Mouse (Mus musculus) ES-E14 (cell line): ENCODE results near the gene Med31. TPM values are rescaled to one million over a fixed set of nuclear protein-coding genes. Genes with fewer than 3 reads are reported as not detected.
"Not testable (repeated sequence)": the region's sequence is repeated elsewhere in the genome, so short reads cannot be mapped to it uniquely, and the experiment has no call there.

Source experiments
- DNase-seq: peaks from one replicate; pipeline ENCODE4 v3.0.0-alpha.2; 2013; ENCODE audit warnings: low read depth, low spot score
- H3K27ac ChIP-seq: 2 replicates; pipeline ENCODE4 v1.5.1; 2012; ENCODE audit warnings: low read depth, mild to moderate bottlenecking, low read length, moderate library complexity, mixed read lengths; ENCODE audit not compliant: poor library complexity, insufficient read depth, severe bottlenecking
- H3K36me3 ChIP-seq: 2 replicates; pipeline ENCODE4 v1.6.1; 2012; ENCODE audit warnings: mild to moderate bottlenecking, low read length, moderate library complexity, mixed read lengths; ENCODE audit not compliant: control insufficient read depth, poor library complexity, insufficient read depth, severe bottlenecking
- H3K4me1 ChIP-seq, 2 experiments: fragments of 150-350 bp in 1 of 2; sonication (generic) in 1 of 2; 2 replicates each; pipeline ENCODE4 v1.6.1; 2012; ENCODE audit warnings: low read length in 2 of 2, mild to moderate bottlenecking in 1 of 2, mixed read lengths in 1 of 2; ENCODE audit not compliant: control insufficient read depth in 2 of 2, insufficient read depth in 2 of 2, poor library complexity in 1 of 2
- H3K4me3 ChIP-seq, 2 experiments: fragments of 150-350 bp in 1 of 2; sonication (generic) in 1 of 2; 2 replicates each; pipeline ENCODE4 v1.5.1; 2012; ENCODE audit warnings: low read length in 2 of 2, low read depth in 1 of 2, mild to moderate bottlenecking in 1 of 2, mixed read lengths in 1 of 2; ENCODE audit not compliant: insufficient read depth in 1 of 2, poor library complexity in 1 of 2, severe bottlenecking in 1 of 2
- H3K9ac ChIP-seq: 2 replicates; pipeline ENCODE4 v1.6.1; 2012; ENCODE audit warnings: low read depth, mild to moderate bottlenecking, low read length, mixed read lengths; ENCODE audit not compliant: poor library complexity, insufficient read depth, severe bottlenecking
- H3K9me3 ChIP-seq: fragments of 150-350 bp; sonication (generic); 2 replicates; pipeline ENCODE4 v1.6.1; 2012; ENCODE audit warnings: low read depth, mild to moderate bottlenecking, low read length; ENCODE audit not compliant: control insufficient read depth, insufficient read depth
- CHD2 ChIP-seq: IDR thresholded peaks from 2 replicates; pipeline ENCODE4 v1.6.1; 2014; ENCODE audit warnings: mild to moderate bottlenecking, low read depth, low read length, inconsistent platforms
- HCFC1 ChIP-seq: IDR thresholded peaks from 2 replicates; pipeline ENCODE4 v1.6.1; 2012; ENCODE audit warnings: low read length, inconsistent platforms, borderline replicate concordance; ENCODE audit not compliant: insufficient read depth
- MAFK ChIP-seq: IDR thresholded peaks from 2 replicates; pipeline ENCODE4 v1.6.1; 2014; ENCODE audit warnings: mild to moderate bottlenecking, low read depth, low read length, inconsistent platforms; ENCODE audit not compliant: insufficient read depth
- ZC3H11A ChIP-seq: IDR thresholded peaks from 2 replicates; pipeline ENCODE4 v1.6.1; 2012; ENCODE audit warnings: low read depth, mild to moderate bottlenecking, inconsistent platforms, low read length, borderline replicate concordance
- ZNF384 ChIP-seq: IDR thresholded peaks from 2 replicates; pipeline ENCODE4 v1.6.1; 2012; ENCODE audit warnings: low read depth, low read length, inconsistent platforms
- in situ Hi-C, 2 experiments: fragments of 600-800 bp; cut with MboI; formaldehyde crosslinking; loops; one replicate each; pipeline ENCODE4 v1.15.1; 2025; ENCODE audit warnings: low sequenced_read_pairs in 2 of 2, inconsistent platforms in 1 of 2; ENCODE audit not compliant: unreplicated experiment in 2 of 2
- total RNA-seq: library from RNA; depleted of rRNA; stranded (reverse); fragments of 300-350 nt; gene quantifications from 2 replicates; pipeline ENCODE4 v1.2.3, GENCODE M21; 2012

The Med31 gene
- total RNA-seq, 1 experiment: 28.6 TPM

DNA sequence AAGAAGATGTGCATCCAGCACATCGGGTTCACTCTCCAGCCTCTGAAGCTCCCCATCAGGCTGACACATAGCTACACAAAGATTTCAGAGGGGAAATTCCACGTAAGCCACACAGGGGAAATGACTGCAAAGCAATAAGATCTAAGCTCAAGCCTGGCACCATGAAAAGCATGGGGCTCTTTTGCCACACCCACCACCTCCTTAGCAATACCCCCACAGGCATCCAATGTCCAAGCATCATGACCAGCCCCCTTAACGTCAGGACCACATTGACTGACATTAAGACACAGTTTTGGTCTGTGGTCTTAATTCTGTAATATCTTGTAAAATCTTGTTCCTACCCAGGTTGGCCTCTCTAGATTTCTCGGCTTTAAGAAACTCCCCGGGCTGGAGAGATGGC is 34.8 kb downstream of the Med31 start:
- in situ Hi-C loops: no loop called here
- peaks cover 0 to 2% of the 10 kb centered on the region in 2 experiments; a peak in 2 of 4 replicates for H3K4me1 ChIP-seq
- no peak overlapping the region for H3K27ac ChIP-seq
- no peak overlapping the region for H3K9ac ChIP-seq
- TF ChIP-seq ZNF384 (no peak), HCFC1 (no peak), ZC3H11A (no peak), MAFK (no peak), CHD2 (no peak)
- no peaks in the 10 kb centered on the region for H3K9me3 ChIP-seq
- no peaks in the 10 kb centered on the region; the same call in 1 of the 2 replicates for H3K36me3 ChIP-seq
- H3K4me3 ChIP-seq: no peak overlapping the region
- no peak for DNase-seq

DNA sequence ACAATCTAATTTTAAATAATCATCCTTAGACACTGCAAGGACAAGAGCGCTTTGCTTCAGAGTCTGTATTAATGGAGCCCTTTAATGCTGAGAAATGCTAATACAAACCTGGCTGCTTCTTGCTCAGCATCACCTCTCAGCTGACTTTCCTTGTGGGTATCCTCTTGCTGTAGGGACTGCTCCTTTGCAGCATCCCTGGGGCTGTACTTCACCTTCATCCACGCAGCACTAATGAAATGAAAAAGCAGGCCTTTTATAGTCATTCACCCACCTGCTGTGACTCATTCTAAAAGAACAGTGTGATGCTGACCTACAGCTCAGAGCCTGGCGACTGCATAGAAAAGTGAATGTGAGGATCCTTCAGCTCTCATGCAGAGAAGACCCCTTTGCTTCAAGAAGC is 38.8 kb downstream of the Med31 start:
- H3K4me3 ChIP-seq: no peak overlapping the region
- peak; percentile 37 for DNase-seq
- H3K4me1 ChIP-seq: peaks cover 0 to 2% of the 10 kb centered on the region in 2 experiments; a peak in 2 of 4 replicates
- no peak overlapping the region for H3K9ac ChIP-seq
- H3K36me3 ChIP-seq: peaks cover 8% of the 10 kb centered on the region; the same call in 1 of the 2 replicates
- no peaks in the 10 kb centered on the region for H3K9me3 ChIP-seq
- in situ Hi-C loops: no loop called here
- H3K27ac ChIP-seq: no peak overlapping the region
- TF ChIP-seq MAFK: no peak

DNA sequence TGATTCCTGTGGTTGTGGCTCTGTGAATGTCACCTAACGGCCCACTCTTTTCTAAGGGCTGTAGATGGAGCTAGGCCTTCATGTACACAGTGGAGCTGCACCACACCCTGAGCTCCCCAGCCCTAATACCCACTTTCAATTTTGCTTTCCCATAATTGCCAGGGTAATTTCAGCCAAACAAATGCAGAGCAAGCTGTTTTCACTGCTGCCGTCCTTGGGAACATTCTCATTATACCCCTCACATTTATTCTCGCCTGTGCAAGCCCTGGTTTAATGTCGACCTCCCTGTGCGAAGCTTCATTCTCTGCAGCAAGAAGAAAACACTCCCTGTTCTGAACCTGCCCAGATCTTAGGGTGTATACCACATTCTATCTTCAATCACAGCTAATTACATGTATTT is 39.4 kb downstream of the Med31 start:
- in situ Hi-C loops: no loop called here

DNA sequence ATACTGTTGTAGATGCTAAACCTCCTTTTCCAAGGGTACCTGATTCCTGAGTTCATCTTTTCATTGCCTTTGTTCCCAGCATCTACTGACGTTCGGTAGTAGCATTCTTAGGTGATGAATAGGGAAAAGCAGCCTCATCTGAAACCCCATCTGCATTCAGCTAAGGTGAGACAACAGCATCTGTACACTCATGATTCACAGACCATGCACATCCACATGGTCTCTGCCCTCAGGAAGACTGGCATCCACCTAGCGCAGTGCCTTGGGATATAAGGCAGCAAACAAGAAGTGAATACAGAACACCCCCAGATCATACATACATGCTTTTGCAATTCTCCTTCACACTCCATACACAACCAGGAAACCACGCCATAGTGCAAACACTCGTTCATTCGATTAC is 40.7 kb downstream of the Med31 start:
- no peak overlapping the region for H3K9ac ChIP-seq
- no peak for DNase-seq
- H3K4me1 ChIP-seq: peaks cover 0 to 2% of the 10 kb centered on the region in 2 experiments; a peak in 2 of 4 replicates
- no peaks in the 10 kb centered on the region for H3K9me3 ChIP-seq
- H3K36me3 ChIP-seq: peaks cover 8% of the 10 kb centered on the region; the same call in 1 of the 2 replicates
- TF ChIP-seq MAFK (no peak), ZNF384 (no peak), ZC3H11A (no peak), CHD2 (no peak), HCFC1 (no peak)
- no peak overlapping the region for H3K4me3 ChIP-seq
- in situ Hi-C loops: no loop called here
- H3K27ac ChIP-seq: no peak overlapping the region

More for the DNA sequence above, 39.4 kb downstream of the Med31 start:
- no peak for DNase-seq
- Histone ChIP-seq H3K27ac (no peak overlapping the region), H3K9me3 (no peaks in the 10 kb centered on the region), H3K4me1 (peaks cover 0 to 2% of the 10 kb centered on the region in 2 experiments; a peak in 2 of 4 replicates), H3K9ac (no peak overlapping the region), H3K36me3 (peaks cover 8% of the 10 kb centered on the region; the same call in 1 of the 2 replicates), H3K4me3 (no peak overlapping the region)
- TF ChIP-seq ZNF384 (no peak), HCFC1 (no peak), MAFK (no peak), ZC3H11A (no peak), CHD2 (no peak)

DNA sequence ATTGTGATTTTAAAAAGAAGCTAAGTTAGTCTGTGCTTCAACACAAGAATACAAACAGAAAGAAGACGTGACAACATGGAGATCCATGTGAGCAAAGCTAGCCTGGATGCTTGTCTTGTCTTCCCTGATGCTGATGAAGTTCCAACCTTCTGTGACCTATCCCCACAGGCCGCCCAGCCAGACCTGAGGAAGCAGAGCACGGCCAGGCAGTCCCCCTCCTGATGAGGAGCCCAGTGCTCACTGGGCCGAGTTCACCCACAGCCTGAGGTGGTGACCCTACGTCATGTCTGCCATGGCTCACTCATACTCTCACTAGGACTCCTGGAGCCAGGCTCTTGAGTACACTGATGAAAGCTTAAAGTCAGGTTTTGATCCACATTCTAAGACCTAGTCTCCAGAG is 41.9 kb downstream of the Med31 start:
- DNase-seq: no peak
- Histone ChIP-seq H3K4me3 (no peak overlapping the region), H3K36me3 (peaks cover 8% of the 10 kb centered on the region; the same call in 1 of the 2 replicates), H3K27ac (no peak overlapping the region), H3K9ac (no peak overlapping the region), H3K4me1 (peaks cover 0 to 2% of the 10 kb centered on the region in 2 experiments; a peak in 2 of 4 replicates), H3K9me3 (no peaks in the 10 kb centered on the region)
- TF ChIP-seq HCFC1 (no peak), MAFK (no peak), CHD2 (no peak), ZC3H11A (no peak), ZNF384 (no peak)
- in situ Hi-C loops: no loop called here

DNA sequence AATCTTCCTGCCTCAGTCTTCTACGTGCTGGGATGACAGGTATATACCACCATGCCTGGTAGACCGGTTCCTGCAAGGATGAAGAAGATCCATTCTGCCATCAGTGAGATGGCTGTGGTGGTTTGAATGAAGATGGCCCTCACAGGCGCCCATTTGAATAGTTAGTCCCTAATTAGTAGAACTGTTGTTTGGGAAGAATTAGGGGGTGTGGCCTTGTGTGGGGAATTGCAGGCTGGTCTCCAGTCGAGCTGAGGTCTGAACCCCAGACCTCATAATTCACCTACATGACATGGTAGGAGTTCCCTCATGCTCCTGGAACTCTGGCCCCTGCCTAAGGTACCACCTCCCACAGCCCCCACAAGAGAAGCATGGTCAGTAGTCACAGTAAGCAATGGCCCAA is 43.5 kb downstream of the Med31 start:
- H3K4me3 ChIP-seq, H3K36me3 ChIP-seq, H3K9ac ChIP-seq, in situ Hi-C loops, H3K4me1 ChIP-seq, DNase-seq, H3K27ac ChIP-seq, H3K9me3 ChIP-seq: not testable (repeated sequence)
